Mouse (Mus musculus) hindbrain, embryonic 11.5 days (tissue): ENCODE data around the gene Tenm4. TPM values are rescaled to one million over a fixed set of nuclear protein-coding genes. Genes with fewer than 3 reads are reported as not detected.

Experiments used
- ATAC-seq: fragments of 200-750 bp; cut with Nextera tagmentation; 2 replicates; pipeline ENCODE4 v1.8.0; 2017; ENCODE audit warnings: mild to moderate bottlenecking, moderate TSS enrichment, moderate library complexity; ENCODE audit not compliant: low FRiP score
- DNase-seq: peaks from one replicate; pipeline ENCODE4 v3.0.0-alpha.2; 2015; ENCODE audit warnings: low spot score
- H3K27ac ChIP-seq: fragments of 300-500 bp; sonication (generic); 2 replicates; pipeline ENCODE4 v1.5.1; 2014; ENCODE audit warnings: mild to moderate bottlenecking, low read depth, low read length
- H3K27me3 ChIP-seq: fragments of 300-500 bp; sonication (generic); 2 replicates; pipeline ENCODE4 v1.6.1; 2014; ENCODE audit warnings: mild to moderate bottlenecking, low read length, moderate library complexity, mixed read lengths; ENCODE audit not compliant: control insufficient read depth, insufficient read depth
- H3K36me3 ChIP-seq: fragments of 300-500 bp; sonication (generic); 2 replicates; pipeline ENCODE4 v1.6.1; 2014; ENCODE audit warnings: mild to moderate bottlenecking, low read length, moderate library complexity, mixed read lengths; ENCODE audit not compliant: control insufficient read depth, insufficient read depth
- H3K4me1 ChIP-seq: fragments of 300-500 bp; sonication (generic); replicated peaks from 2 replicates; pipeline ENCODE4 v1.6.1; 2014; ENCODE audit warnings: low read length, mixed read lengths; ENCODE audit not compliant: control insufficient read depth, insufficient read depth
- H3K4me2 ChIP-seq: fragments of 300-500 bp; sonication (generic); replicated peaks from 2 replicates; pipeline ENCODE4 v1.6.1; 2014; ENCODE audit warnings: mild to moderate bottlenecking, low read depth, low read length
- H3K4me3 ChIP-seq: fragments of 300-500 bp; sonication (generic); 2 replicates; pipeline ENCODE4 v1.5.1; 2014; ENCODE audit warnings: low read depth, low read length
- H3K9ac ChIP-seq: fragments of 300-500 bp; sonication (generic); 2 replicates; pipeline ENCODE4 v1.6.1; 2014; ENCODE audit warnings: low read depth, low read length
- H3K9me3 ChIP-seq: fragments of 300-500 bp; sonication (generic); 2 replicates; pipeline ENCODE4 v1.6.1; 2016; ENCODE audit warnings: low read length; ENCODE audit not compliant: control insufficient read depth
- WGBS: fragments of 180-500 bp; shearing (Covaris S2); extraction: QIAGEN DNeasy Blood & Tissue Kit; methylation state at CpG from one replicate; pipeline ENCODE4 v1.1.7; 2014; 5-methylcytosine and 5-hydroxymethylcytosine counted together
- polyA plus RNA-seq: library from polyadenylated mRNA; unstranded; fragments of >200 nt; fragmentation: Nextera tagmentation; extraction: Ambion mirVana; gene quantifications from 2 replicates; pipeline ENCODE4 v1.2.1, GENCODE M21; 2014

Tenm4 gene
- polyA plus RNA-seq, 1 experiment from 2014 or later = 24.0 TPM

DNA sequence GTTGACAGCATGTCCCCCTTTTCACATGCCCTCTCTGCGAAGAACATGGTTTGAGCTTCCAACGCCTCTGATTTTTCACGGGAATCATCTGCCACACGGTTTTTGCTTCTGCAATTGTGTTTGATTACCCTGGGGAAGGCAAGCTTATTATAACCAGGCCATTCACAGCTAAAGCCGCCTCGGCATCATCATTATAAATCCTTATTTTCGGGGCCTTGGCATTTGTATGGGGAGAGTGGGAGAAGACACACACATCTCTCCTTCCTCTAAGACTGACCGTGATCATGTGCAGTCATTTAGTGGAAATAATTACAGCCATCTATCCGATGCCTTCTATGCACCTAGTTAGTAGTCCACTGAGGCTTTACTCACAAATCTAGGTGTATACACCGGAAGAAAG, 719.9 kb downstream of the Tenm4 start:
- Histone ChIP-seq H3K27ac (peak overlapping the region; percentile 24; the same call in 1 of the 2 replicates), H3K4me3 (no peak overlapping the region), H3K9me3 (no peaks in the 10 kb centered on the region), H3K27me3 (no peaks in the 10 kb centered on the region), H3K9ac (no peak overlapping the region), H3K36me3 (peaks cover 11% of the 10 kb centered on the region; the same call in 1 of the 2 replicates), H3K4me1 (no peaks in the 10 kb centered on the region), H3K4me2 (no peak overlapping the region)
- ATAC-seq (peak; percentile 40; the same call in 1 of the 2 replicates), DNase-seq (no peak)
- WGBS = 65% methylated on average over 10 of the region's 10 CpGs

DNA sequence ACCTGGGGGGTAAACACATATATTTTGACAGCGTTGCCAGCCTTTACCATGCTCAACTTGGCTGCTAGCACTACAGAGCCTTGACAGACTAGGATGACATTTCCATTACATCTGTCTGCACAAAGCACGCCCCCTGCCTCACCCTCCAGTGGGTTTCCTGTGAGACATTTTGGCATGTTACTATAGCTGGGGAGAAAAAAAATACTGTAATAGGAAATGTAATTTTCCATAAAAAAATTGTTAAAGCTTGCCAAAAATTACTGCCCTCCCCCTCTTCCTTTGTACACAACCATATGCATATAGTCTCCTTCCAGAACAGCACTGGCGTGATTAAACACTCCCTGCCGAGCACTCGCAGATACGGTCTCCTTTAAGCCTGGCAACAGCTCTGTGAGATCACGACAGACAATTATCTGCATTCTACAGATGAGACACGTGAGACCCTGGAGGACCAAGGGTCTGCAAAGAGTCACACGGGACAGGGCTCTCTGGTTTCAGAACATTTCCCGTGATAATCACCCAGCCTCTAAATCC, 728.1 kb downstream of the Tenm4 start:
- no peak overlapping the region for H3K27ac ChIP-seq
- H3K9ac ChIP-seq = no peak overlapping the region

DNA sequence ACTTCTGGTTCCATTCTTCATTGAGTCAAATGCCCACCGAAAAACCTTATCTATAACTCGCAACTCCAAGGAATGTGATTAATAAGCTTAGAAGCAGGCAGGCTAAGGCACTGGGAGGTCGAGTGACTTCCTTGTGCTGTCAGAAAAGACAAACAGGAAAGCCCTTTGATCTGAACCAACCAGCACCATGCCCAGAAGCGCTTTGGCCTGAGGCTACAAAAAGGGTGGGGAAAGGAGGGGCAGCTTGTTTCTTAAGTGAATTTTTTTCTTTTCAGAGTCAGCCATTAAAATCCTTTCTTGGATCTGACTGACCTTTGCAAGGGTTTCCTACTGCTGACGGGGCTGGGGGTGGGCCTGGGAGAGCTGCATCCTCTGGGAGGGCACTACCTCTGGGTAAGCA, 731.1 kb downstream of the Tenm4 start:
- no peak overlapping the region for H3K4me3 ChIP-seq
- H3K27ac ChIP-seq = no peak overlapping the region
- ATAC-seq = no peak
- no peaks in the 10 kb centered on the region for H3K27me3 ChIP-seq
- no peaks in the 10 kb centered on the region for H3K36me3 ChIP-seq
- H3K4me1 ChIP-seq = peaks cover 4% of the 10 kb centered on the region; the same call in 1 of the 2 replicates
- H3K9ac ChIP-seq = no peak overlapping the region
- H3K9me3 ChIP-seq = no peaks in the 10 kb centered on the region
- WGBS = 66% methylated on average over 5 of the region's 5 CpGs
- H3K4me2 ChIP-seq = no peak overlapping the region
- DNase-seq = no peak

More for the DNA sequence above, 728.1 kb downstream of the Tenm4 start:
- DNase-seq = no peak
- 66% methylated on average over 10 of the region's 10 CpGs for WGBS
- no peaks in the 10 kb centered on the region for H3K4me1 ChIP-seq
- no peak overlapping the region for H3K4me3 ChIP-seq
- no peak for ATAC-seq
- no peak overlapping the region for H3K4me2 ChIP-seq
- H3K36me3 ChIP-seq = peaks cover 11% of the 10 kb centered on the region; the same call in 1 of the 2 replicates
- no peaks in the 10 kb centered on the region for H3K27me3 ChIP-seq
- no peaks in the 10 kb centered on the region for H3K9me3 ChIP-seq

DNA sequence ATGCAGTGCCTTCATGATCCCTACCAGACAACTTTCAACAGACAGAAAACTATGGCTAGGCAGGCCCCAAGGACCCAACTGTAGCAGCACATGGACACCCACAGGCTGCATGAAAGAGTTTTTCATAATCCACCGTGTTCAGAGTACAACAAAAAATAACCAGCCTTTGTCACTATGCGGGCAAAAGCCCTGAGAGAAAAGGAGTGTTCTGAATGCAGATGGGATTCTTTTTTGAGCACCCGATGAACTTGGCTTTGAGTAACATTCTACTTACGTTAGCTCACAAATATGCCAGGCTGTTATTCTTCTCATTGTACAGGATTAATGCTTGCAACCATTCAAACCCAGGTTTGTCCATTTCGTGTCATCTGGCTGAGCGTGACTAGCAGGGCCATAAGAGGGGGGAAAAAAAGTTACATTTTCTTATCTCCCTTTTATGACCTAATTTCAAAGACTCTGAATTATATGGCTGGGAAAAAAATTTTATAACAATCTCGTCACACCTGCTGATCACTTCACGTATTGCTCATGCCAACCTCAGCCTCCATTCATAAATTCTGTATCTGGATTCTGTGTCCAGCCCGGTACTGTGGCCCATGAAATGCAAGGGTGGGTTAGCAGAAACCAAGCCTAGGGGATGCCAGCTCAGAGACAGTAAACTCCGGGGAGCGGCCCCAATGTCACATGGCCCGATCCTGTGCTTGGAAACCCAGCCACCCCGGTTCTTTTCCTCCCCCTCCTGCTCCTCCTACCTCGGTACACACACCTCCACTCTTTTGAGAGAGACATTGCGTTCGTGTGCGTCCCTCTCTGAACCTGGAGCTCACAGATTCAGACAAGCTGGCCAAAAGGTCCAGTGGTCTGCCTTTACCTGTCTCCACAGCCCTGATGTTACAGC, 732.3 kb downstream of the Tenm4 start:
- Histone ChIP-seq H3K4me1 (peaks cover 4% of the 10 kb centered on the region; the same call in 1 of the 2 replicates), H3K27me3 (no peaks in the 10 kb centered on the region), H3K9ac (no peak overlapping the region), H3K9me3 (no peaks in the 10 kb centered on the region), H3K36me3 (no peaks in the 10 kb centered on the region), H3K27ac (no peak overlapping the region), H3K4me2 (no peak overlapping the region), H3K4me3 (no peak overlapping the region)
- WGBS = 80% methylated on average over 17 of the region's 17 CpGs
- ATAC-seq = no peak
- no peak for DNase-seq

DNA sequence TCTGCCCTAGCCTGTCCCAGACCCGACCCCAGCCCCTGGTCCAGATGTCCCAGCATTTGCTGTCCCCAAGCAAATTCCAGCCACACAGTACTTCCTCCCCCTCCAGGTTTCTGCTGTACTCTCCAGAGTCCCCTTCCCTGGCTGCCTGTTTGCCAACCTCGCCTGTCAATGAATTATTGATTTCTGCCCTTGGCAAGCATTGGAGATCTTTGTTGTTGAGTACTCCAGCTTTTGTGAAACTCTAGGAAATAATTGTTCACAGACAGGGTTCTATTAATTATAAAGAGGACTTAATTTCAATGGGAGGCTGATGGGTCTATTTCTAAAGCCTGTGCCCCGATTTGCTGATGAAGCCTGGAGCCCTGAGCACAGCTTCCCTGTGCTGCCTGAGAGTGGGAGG, 733.4 kb downstream of the Tenm4 start:
- Histone ChIP-seq H3K9me3 (no peaks in the 10 kb centered on the region), H3K27me3 (no peaks in the 10 kb centered on the region), H3K9ac (no peak overlapping the region), H3K4me2 (no peak overlapping the region), H3K4me3 (no peak overlapping the region), H3K4me1 (peaks cover 4% of the 10 kb centered on the region; the same call in 1 of the 2 replicates), H3K36me3 (no peaks in the 10 kb centered on the region), H3K27ac (no peak overlapping the region)
- ATAC-seq (no peak), DNase-seq (no peak)
- WGBS = 47% methylated on average over 3 of the region's 3 CpGs

DNA sequence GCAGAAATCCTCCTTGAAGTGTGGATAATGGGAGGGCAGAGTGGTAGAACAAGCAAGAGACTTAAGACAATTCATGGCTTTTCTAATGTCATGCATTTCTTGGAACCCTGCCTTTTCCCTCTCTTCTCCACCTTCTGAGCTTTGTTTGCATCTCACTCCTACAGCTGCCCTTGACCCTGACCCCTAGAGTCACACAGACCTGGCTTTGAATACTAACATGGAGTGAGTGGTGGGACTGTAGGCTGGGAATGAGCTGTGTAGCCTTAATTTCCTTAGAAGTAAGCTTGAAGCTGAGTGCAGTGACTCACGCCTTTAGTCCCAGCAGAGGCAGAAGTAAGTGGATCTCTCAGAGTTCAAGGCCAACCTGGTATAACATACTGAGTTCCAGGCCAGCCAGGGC, 733.9 kb downstream of the Tenm4 start:
- no peak overlapping the region for H3K4me2 ChIP-seq
- H3K36me3 ChIP-seq = no peaks in the 10 kb centered on the region
- no peaks in the 10 kb centered on the region for H3K27me3 ChIP-seq
- DNase-seq = no peak
- 89% methylated on average over 1 of the region's 1 CpGs for WGBS
- no peak overlapping the region for H3K9ac ChIP-seq
- no peak for ATAC-seq
- no peaks in the 10 kb centered on the region for H3K9me3 ChIP-seq
- peaks cover 4% of the 10 kb centered on the region; the same call in 1 of the 2 replicates for H3K4me1 ChIP-seq
- H3K27ac ChIP-seq = no peak overlapping the region; the same call in 1 of the 2 replicates
- no peak overlapping the region for H3K4me3 ChIP-seq

DNA sequence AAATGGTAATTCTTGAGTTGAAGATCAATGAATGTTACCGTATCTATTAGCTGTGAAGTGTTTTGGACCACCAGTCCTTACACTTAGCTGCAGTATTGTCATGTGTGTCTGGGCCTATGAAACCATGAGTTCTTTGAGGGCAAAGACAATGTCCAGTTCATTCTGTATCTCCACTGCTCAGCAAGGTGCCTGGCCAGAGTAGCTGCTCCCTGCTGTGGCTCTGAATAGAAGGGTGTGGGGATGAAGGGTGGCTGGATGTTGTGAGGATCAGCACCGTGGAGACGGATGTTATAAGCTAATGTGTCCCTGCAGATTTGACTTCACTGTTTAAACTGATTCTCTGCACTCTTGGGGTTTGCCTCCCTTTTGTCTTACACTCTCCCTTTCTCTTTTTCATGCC, 734.4 kb downstream of the Tenm4 start:
- ATAC-seq (no peak), DNase-seq (no peak)
- Histone ChIP-seq H3K27ac (no peak overlapping the region), H3K36me3 (no peaks in the 10 kb centered on the region), H3K9me3 (no peaks in the 10 kb centered on the region), H3K9ac (no peak overlapping the region), H3K4me1 (peaks cover 4% of the 10 kb centered on the region; the same call in 1 of the 2 replicates), H3K27me3 (no peaks in the 10 kb centered on the region), H3K4me2 (no peak overlapping the region), H3K4me3 (no peak overlapping the region)
- whole genome bisulfite sequencing = 68% methylated on average over 3 of the region's 3 CpGs

DNA sequence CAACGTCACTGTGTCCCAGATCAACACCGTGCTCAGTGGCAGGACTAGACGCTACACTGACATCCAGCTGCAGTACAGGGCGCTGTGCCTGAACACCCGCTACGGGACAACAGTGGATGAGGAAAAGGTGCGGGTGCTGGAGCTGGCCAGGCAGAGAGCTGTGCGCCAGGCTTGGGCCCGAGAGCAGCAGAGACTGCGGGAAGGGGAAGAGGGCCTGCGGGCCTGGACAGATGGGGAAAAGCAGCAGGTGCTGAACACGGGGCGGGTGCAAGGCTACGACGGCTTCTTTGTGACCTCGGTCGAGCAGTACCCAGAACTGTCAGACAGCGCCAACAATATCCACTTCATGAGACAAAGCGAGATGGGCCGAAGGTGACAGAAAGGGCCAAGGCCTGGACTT, 735.2 kb downstream of the Tenm4 start:
- Histone ChIP-seq H3K36me3 (no peaks in the 10 kb centered on the region), H3K4me3 (no peak overlapping the region), H3K4me1 (peaks cover 4% of the 10 kb centered on the region; the same call in 1 of the 2 replicates), H3K27ac (no peak overlapping the region), H3K9ac (no peak overlapping the region), H3K9me3 (no peaks in the 10 kb centered on the region), H3K27me3 (no peaks in the 10 kb centered on the region), H3K4me2 (no peak overlapping the region)
- ATAC-seq = peak; percentile 10; the same call in 1 of the 2 replicates
- WGBS = 79% methylated on average over 20 of the region's 20 CpGs
- DNase-seq = no peak
